Mouse (Mus musculus) retina, postnatal 7 days (tissue): Measurements from ENCODE around the gene Kitl.

Experiments
- DNase-seq: peaks from one replicate; pipeline ENCODE4 v3.0.0-alpha.2; 2012; ENCODE audit warnings: low read depth, low spot score

The Kitl gene

DNA sequence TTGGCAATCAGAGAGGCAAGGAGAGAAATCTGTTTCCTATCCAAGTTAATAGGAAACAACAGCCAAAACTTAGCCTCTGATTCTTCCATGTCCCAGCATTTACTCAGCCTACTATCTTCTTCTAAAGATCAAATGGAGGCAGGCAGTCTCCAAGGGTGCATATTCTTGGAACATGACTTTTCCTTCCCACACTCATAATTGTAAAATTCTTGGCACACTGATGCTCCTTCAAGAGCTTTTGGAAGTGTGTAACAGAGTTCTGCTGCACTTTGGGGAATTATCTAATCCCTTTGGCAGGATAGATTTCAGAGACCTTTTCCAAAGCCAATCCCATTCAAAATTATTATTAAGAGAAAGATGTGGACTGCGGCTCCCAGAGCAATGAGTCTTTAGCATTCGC, 100.1 kb downstream of the Kitl start:
- no peak for DNase-seq

DNA sequence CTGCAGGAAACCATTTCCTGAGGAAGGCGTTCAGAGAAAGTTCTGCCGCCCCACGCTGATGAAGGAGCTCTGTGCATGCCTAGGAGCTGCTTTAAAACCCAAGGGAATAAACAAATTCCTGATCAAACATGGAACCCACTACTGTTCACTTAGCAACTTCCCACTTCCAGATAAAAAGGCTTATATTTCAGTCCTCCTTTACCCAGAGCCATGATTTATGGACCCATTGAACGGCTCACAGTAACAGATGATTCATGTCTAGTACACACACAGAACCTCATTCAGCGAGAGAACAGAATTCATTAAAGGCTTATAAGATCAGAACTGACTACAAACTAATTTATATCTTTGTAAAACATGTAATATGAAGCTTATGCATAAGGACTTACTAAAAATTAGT, 109.0 kb downstream of the Kitl start:
- DNase-seq, result no peak

DNA sequence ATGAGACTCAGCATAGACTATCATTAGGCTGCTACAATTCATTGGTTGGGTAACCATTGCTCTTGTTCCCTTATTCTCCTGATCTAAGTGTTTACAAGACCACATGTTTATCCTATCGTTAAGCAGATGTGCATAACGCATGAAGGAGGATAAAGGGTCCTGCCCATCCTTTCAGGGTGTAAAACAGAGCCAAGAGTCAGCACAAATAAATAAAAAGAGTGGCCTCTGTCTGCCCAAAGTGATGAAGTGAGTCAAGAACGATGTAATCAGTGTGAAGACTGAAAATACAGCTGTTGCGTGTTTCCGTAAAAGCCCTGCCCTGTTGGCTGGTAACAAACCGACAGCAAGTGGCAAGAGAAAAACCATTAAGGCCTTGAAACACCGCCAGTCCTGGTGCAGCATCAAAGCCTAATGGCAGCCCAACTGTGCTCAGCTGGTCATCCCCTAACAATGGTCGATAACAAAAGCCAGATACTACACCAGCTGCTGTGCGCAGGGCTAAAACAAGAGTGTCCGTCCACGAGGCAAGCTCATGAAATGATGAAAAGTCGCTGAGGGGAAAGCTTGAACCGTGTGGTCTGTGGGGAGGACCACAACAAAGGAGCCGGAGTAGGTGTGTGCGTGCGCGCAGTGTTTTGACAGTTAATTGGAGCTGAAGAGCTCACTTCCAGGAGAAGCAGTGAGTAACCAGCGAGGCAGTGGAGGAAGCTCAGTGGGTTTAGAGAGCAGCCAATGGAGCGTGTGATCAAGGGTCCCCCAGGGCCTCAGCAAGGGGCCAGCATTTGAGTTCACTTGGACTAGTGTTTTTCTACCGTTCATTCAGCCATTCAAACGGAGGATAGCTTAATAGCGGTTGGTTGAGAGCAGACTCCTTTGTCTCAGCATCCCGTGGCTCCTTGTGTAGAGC, 112.7 kb downstream of the Kitl start:
- no peak for DNase-seq

- DNase-seq, result no peak
Observed at GRCm38 (mm10) chr10:100131657-100132056, 116.2 kb downstream of the Kitl start.

GRCm38 (mm10) chr10:100132304-100132703, 116.9 kb downstream of the Kitl start:
- no peak for DNase-seq

GRCm38 (mm10) chr10:100138552-100138951, 123.1 kb downstream of the Kitl start:
- DNase-seq, result no peak

DNA sequence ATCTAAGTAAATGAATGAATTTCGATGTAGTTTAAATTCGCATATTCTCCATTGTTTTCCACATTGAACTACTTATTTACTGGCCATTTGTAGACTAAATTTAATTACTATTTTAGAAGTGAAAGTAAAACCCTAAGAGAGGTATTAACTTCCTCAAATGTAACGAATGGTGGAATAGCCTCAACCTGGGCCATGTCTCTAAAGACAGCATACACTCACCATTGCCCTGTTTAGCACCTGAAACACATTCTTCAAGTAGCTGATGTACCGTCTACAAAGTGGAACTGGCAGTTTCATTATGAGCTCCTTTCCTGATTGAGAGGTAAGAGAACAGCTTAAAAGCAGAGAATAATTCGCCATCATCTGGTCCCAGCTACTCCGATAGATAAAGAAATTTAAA, 132.7 kb downstream of the Kitl start:
- DNase-seq, result no peak
